Comparison of ENCODE assay signal across 20 mouse cellular contexts in genomic region chr15:51504016-51504760, GRCm38 (mm10).
A peak's percentile ranks its signal among the peaks of the same experiment; 100 is the strongest.
DNase-seq lines count a peak whose midpoint lies in the region; ATAC-seq and TF ChIP-seq lines count a peak whose summit lies in the region.
"Had no signal": no experiment of that assay in that cellular context is flagged by ENCODE, and none has a peak within 500 bp of the region (broad histone marks: within the 10 kb centered on the region; RNA-seq: fewer than 3 reads in every experiment).

No protein-coding gene starts in this region.

- no peak overlapping the region for H3K4me2 ChIP-seq in lung, embryonic 16.5 days (ENCODE audit: low read depth, low read length)
- no peak overlapping the region for H3K4me2 ChIP-seq in embryonic facial prominence, embryonic 11.5 days (ENCODE audit: low read depth, low read length)
- peak overlapping the region; percentile 24; the same call in 1 of the 2 replicates for H3K4me2 ChIP-seq in limb, embryonic 12.5 days
- no peak overlapping the region for H3K4me2 ChIP-seq in kidney, embryonic 16.5 days (replicated peaks; ENCODE audit: low read depth, low read length)
- H3K4me2 ChIP-seq in liver, postnatal 0 days (ENCODE audit: low read depth, low read length): no peak overlapping the region
- H3K4me2 ChIP-seq: hindbrain, embryonic 15.5 days had no signal

- no peaks in the 10 kb centered on the region for H3K9me3 ChIP-seq in lung, embryonic 16.5 days (ENCODE audit: control insufficient read depth, low read length)
- H3K9me3 ChIP-seq in embryonic facial prominence, embryonic 11.5 days (replicated peaks; ENCODE audit: control insufficient read depth, low read length): no peaks in the 10 kb centered on the region
- H3K9me3 ChIP-seq in limb, embryonic 12.5 days: no peaks in the 10 kb centered on the region
- no peaks in the 10 kb centered on the region for H3K9me3 ChIP-seq in kidney, embryonic 16.5 days (ENCODE audit: low read length)
- no peaks in the 10 kb centered on the region for H3K9me3 ChIP-seq in liver, postnatal 0 days (ENCODE audit: low read length)
- H3K9me3 ChIP-seq: hindbrain, embryonic 15.5 days; stomach, embryonic 15.5 days had no signal

- 71% methylated on average over 11 of the region's 11 CpGs for WGBS in lung, embryonic 16.5 days
- 59% methylated on average over 11 of the region's 11 CpGs for WGBS in embryonic facial prominence, embryonic 11.5 days
- WGBS in limb, embryonic 12.5 days: 37% methylated on average over 11 of the region's 11 CpGs
- WGBS in kidney, embryonic 16.5 days: 84% methylated on average over 11 of the region's 11 CpGs
- 80% methylated on average over 11 of the region's 11 CpGs for WGBS in liver, postnatal 0 days (ENCODE audit: insufficient replicate concordance)

- 0 out of 2 replicates have a peak overlapping the region, but pooled peaks have one; percentile 33 for H3K27ac ChIP-seq in lung, embryonic 16.5 days (ENCODE audit: low read length)
- H3K27ac ChIP-seq in embryonic facial prominence, embryonic 11.5 days (replicated peaks; ENCODE audit: low read depth, low read length): no peak overlapping the region
- peak overlapping the region; percentile 76 for H3K27ac ChIP-seq in limb, embryonic 12.5 days
- H3K27ac ChIP-seq in kidney, embryonic 16.5 days (ENCODE audit: low read length): no peak overlapping the region
- no peak overlapping the region for H3K27ac ChIP-seq in liver, postnatal 0 days (ENCODE audit: low read depth)
- H3K27ac ChIP-seq: hindbrain, embryonic 15.5 days; stomach, embryonic 15.5 days had no signal

- no peak for TF ChIP-seq CTCF in liver, postnatal 0 days (IDR thresholded peaks at IDR 0.05; ENCODE audit: low read depth)

- no peak overlapping the region for H3K9ac ChIP-seq in lung, embryonic 16.5 days (ENCODE audit: low read length)
- H3K9ac ChIP-seq in embryonic facial prominence, embryonic 11.5 days (replicated peaks; ENCODE audit: low read length): no peak overlapping the region
- no peak overlapping the region for H3K9ac ChIP-seq in limb, embryonic 12.5 days (replicated peaks)
- no peak overlapping the region for H3K9ac ChIP-seq in kidney, embryonic 16.5 days (replicated peaks; ENCODE audit: low read length)
- H3K9ac ChIP-seq in liver, postnatal 0 days (replicated peaks): no peak overlapping the region
- H3K9ac ChIP-seq: hindbrain, embryonic 15.5 days; stomach, embryonic 15.5 days had no signal

- no peaks in the 10 kb centered on the region for H3K36me3 ChIP-seq in lung, embryonic 16.5 days (ENCODE audit: control insufficient read depth, insufficient read depth, low read length)
- no peaks in the 10 kb centered on the region for H3K36me3 ChIP-seq in embryonic facial prominence, embryonic 11.5 days (replicated peaks; ENCODE audit: control insufficient read depth, insufficient read depth, low read depth, low read length)
- no peaks in the 10 kb centered on the region for H3K36me3 ChIP-seq in limb, embryonic 12.5 days
- H3K36me3 ChIP-seq in kidney, embryonic 16.5 days (ENCODE audit: insufficient read depth, low read length): no peaks in the 10 kb centered on the region
- no peaks in the 10 kb centered on the region for H3K36me3 ChIP-seq in liver, postnatal 0 days (replicated peaks; ENCODE audit: insufficient read depth, low read length)
- H3K36me3 ChIP-seq: hindbrain, embryonic 15.5 days; stomach, embryonic 15.5 days had no signal

- H3K4me1 ChIP-seq in lung, embryonic 16.5 days (replicated peaks; ENCODE audit: control insufficient read depth, insufficient read depth, low read length): peaks cover 8% of the 10 kb centered on the region
- H3K4me1 ChIP-seq in embryonic facial prominence, embryonic 11.5 days (ENCODE audit: control insufficient read depth, insufficient read depth, low read length): no peaks in the 10 kb centered on the region
- peaks cover 36% of the 10 kb centered on the region for H3K4me1 ChIP-seq in limb, embryonic 12.5 days (replicated peaks)
- H3K4me1 ChIP-seq in kidney, embryonic 16.5 days (ENCODE audit: insufficient read depth, low read length): no peaks in the 10 kb centered on the region
- no peaks in the 10 kb centered on the region for H3K4me1 ChIP-seq in liver, postnatal 0 days (ENCODE audit: insufficient read depth)
- H3K4me1 ChIP-seq: hindbrain, embryonic 15.5 days had no signal

- H3K27me3 ChIP-seq in lung, embryonic 16.5 days (ENCODE audit: control insufficient read depth, insufficient read depth, low read depth, low read length): no peaks in the 10 kb centered on the region
- no peaks in the 10 kb centered on the region for H3K27me3 ChIP-seq in embryonic facial prominence, embryonic 11.5 days (ENCODE audit: control insufficient read depth, insufficient read depth, low read length)
- H3K27me3 ChIP-seq in limb, embryonic 12.5 days: no peaks in the 10 kb centered on the region
- H3K27me3 ChIP-seq in kidney, embryonic 16.5 days (ENCODE audit: insufficient read depth, low read length): no peaks in the 10 kb centered on the region
- no peaks in the 10 kb centered on the region for H3K27me3 ChIP-seq in liver, postnatal 0 days (ENCODE audit: insufficient read depth, low read length)
- H3K27me3 ChIP-seq: hindbrain, embryonic 15.5 days; stomach, embryonic 15.5 days had no signal

- TF ChIP-seq EP300 in liver, postnatal 0 days (IDR thresholded peaks at IDR 0.05; ENCODE audit: low read depth): no peak

- DNase-seq in cerebellum, postnatal 14 days: peak; percentile 38 to 61
- no peak for DNase-seq in lung, adult 18-20 months
- peak; percentile 45 for DNase-seq in embryonic facial prominence, embryonic 11.5 days (ENCODE audit: low spot score)
- no peak for DNase-seq in liver, postnatal 0 days
- DNase-seq: adrenal gland, postnatal 14 days; cerebellum, adult 11-12 months; gastrocnemius, postnatal 14 days; heart, postnatal 36 days; lung, adult 2 months; right cerebral cortex, postnatal 25 days; thymus, adult 18-20 months had no signal

- no peak overlapping the region for H3K4me3 ChIP-seq in lung, embryonic 16.5 days (ENCODE audit: low read length)
- H3K4me3 ChIP-seq in embryonic facial prominence, embryonic 11.5 days (ENCODE audit: low read depth, low read length): no peak overlapping the region
- no peak overlapping the region for H3K4me3 ChIP-seq in limb, embryonic 12.5 days (replicated peaks)
- H3K4me3 ChIP-seq in kidney, embryonic 16.5 days (ENCODE audit: low read length): no peak overlapping the region
- no peak overlapping the region for H3K4me3 ChIP-seq in liver, postnatal 0 days (ENCODE audit: low read depth, low read length)
- H3K4me3 ChIP-seq: hindbrain, embryonic 15.5 days; stomach, embryonic 15.5 days had no signal

- no peak for ATAC-seq in cerebellum, adult (ENCODE audit: insufficient number of reproducible peaks, low FRiP score, low TSS enrichment)
- no peak for ATAC-seq in lung, embryonic 16.5 days (ENCODE audit: low read depth)
- ATAC-seq in embryonic facial prominence, embryonic 11.5 days (replicated peaks; ENCODE audit: insufficient number of reproducible peaks, low FRiP score, low TSS enrichment, low read depth): no peak
- ATAC-seq in limb, embryonic 12.5 days (ENCODE audit: insufficient number of reproducible peaks, insufficient read depth, low FRiP score, low TSS enrichment, low read depth): no peak
- ATAC-seq in kidney, embryonic 16.5 days (ENCODE audit: low FRiP score, low TSS enrichment): no peak
- no peak for ATAC-seq in liver, postnatal 0 days
- ATAC-seq: CD4-positive, CD25-positive, alpha-beta regulatory T cell, adult 4 months; forebrain, embryonic 16.5 days; intestine, embryonic 16.5 days had no signal

Comparison
In these comparisons a context has a peak if more than half of its experiments do, and no peak if none do; other contexts are left out.
1. DNase-seq: peak in cerebellum, postnatal 14 days (2 of 2) and embryonic facial prominence, embryonic 11.5 days (single experiment); none in lung, adult 18-20 months (0 of 2) and liver, postnatal 0 days (single experiment).
2. H3K27ac ChIP-seq: peak in lung, embryonic 16.5 days (single experiment) and limb, embryonic 12.5 days (single experiment); none in embryonic facial prominence, embryonic 11.5 days (single experiment), kidney, embryonic 16.5 days (single experiment) and liver, postnatal 0 days (single experiment).